In genomic region chr13:90280976-90281375, GRCm38 (mm10) we compare ENCODE assay signal across 26 mouse cellular contexts.
A peak's percentile ranks its signal among the peaks of the same experiment; 100 is the strongest.
DNase-seq lines count a peak whose midpoint lies in the region; ATAC-seq lines count a peak whose summit lies in the region.
"Had no signal": no experiment of that assay in that cellular context is flagged by ENCODE, and none has a peak within 500 bp of the region (broad histone marks: within the 10 kb centered on the region; RNA-seq: fewer than 3 reads in every experiment).

No protein-coding gene starts in this region.

- H3K27ac ChIP-seq in limb, embryonic 11.5 days (replicated peaks; ENCODE audit: low read depth, low read length), result no peak overlapping the region
- no peak overlapping the region for H3K27ac ChIP-seq in heart, embryonic 11.5 days (ENCODE audit: low read depth, low read length)
- H3K27ac ChIP-seq: forebrain, embryonic 10.5 days; forebrain, embryonic 13.5 days; gastrocnemius, adult 2 months; hindbrain, embryonic 14.5 days had no signal

- H3K27me3 ChIP-seq in limb, embryonic 11.5 days (ENCODE audit: control insufficient read depth, insufficient read depth, low read length), result no peaks in the 10 kb centered on the region
- H3K27me3 ChIP-seq in heart, embryonic 11.5 days (ENCODE audit: control insufficient read depth, insufficient read depth, low read length), result no peaks in the 10 kb centered on the region
- H3K27me3 ChIP-seq: forebrain, embryonic 13.5 days; heart, embryonic 12.5 days; heart, embryonic 15.5 days had no signal

- H3K4me2 ChIP-seq in limb, embryonic 11.5 days (ENCODE audit: low read depth, severe bottlenecking), result no peak overlapping the region
- no peak overlapping the region for H3K4me2 ChIP-seq in heart, embryonic 11.5 days
- H3K4me2 ChIP-seq: forebrain, embryonic 13.5 days; heart, embryonic 12.5 days; heart, embryonic 15.5 days; hindbrain, embryonic 14.5 days had no signal

- no peaks in the 10 kb centered on the region for H3K9me3 ChIP-seq in limb, embryonic 11.5 days (ENCODE audit: control insufficient read depth, low read length)
- H3K9me3 ChIP-seq in heart, embryonic 11.5 days (replicated peaks; ENCODE audit: control insufficient read depth, low read length), result no peaks in the 10 kb centered on the region
- H3K9me3 ChIP-seq: G1E; heart, embryonic 15.5 days had no signal

- peak; percentile 10 for DNase-seq in embryo, embryonic 11 days
- no peak for DNase-seq in embryo, embryonic 9.5 days (ENCODE audit: extremely low spot score)
- DNase-seq in forelimb bud, embryonic 11.5 days (ENCODE audit: low read depth, low spot score), result peak; percentile 64
- DNase-seq in limb, embryonic 11.5 days (ENCODE audit: low spot score), result peak; percentile 55
- DNase-seq in Muller cell, postnatal 12 days (ENCODE audit: inconsistent ontology term), result no peak
- DNase-seq: adrenal gland, postnatal 10 days; adrenal gland, postnatal 36 days; cerebellum, adult 11 months; cerebellum, adult 2 months; cerebellum, adult 9-11 months; cerebellum, postnatal 25 days; gastrocnemius, adult 2 months; gastrocnemius, postnatal 14 days; heart, adult 11 months; heart, postnatal 10 days; heart, postnatal 4 days had no signal

- no peak overlapping the region for H3K4me3 ChIP-seq in limb, embryonic 11.5 days (ENCODE audit: low read depth, low read length)
- no peak overlapping the region for H3K4me3 ChIP-seq in heart, embryonic 11.5 days (ENCODE audit: low read depth, low read length)
- H3K4me3 ChIP-seq: forebrain, embryonic 10.5 days; forebrain, embryonic 13.5 days; gastrocnemius, adult 2 months; heart, embryonic 12.5 days; heart, embryonic 15.5 days had no signal

- no peaks in the 10 kb centered on the region; the same call in 1 of the 2 replicates for H3K4me1 ChIP-seq in limb, embryonic 11.5 days (ENCODE audit: control insufficient read depth, insufficient read depth, low read length)
- H3K4me1 ChIP-seq in heart, embryonic 11.5 days (ENCODE audit: control insufficient read depth, insufficient read depth, low read length), result 0 out of 2 replicates have a peak, but pooled peaks cover 2% of the 10 kb centered on the region

- no peak for ATAC-seq in limb, embryonic 11.5 days (ENCODE audit: insufficient number of reproducible peaks, low FRiP score, low TSS enrichment, low read depth)
- ATAC-seq in heart, embryonic 11.5 days (replicated peaks; ENCODE audit: insufficient number of reproducible peaks, low FRiP score, low TSS enrichment), result no peak
- ATAC-seq: forebrain, embryonic 16.5 days; hindbrain, postnatal 0 days; intestine, postnatal 0 days had no signal

- no peaks in the 10 kb centered on the region for H3K36me3 ChIP-seq in limb, embryonic 11.5 days (ENCODE audit: control insufficient read depth, insufficient read depth, low read length)
- H3K36me3 ChIP-seq in heart, embryonic 11.5 days (ENCODE audit: control insufficient read depth, insufficient read depth, low read length), result no peaks in the 10 kb centered on the region
- H3K36me3 ChIP-seq: forebrain, embryonic 10.5 days; G1E; heart, embryonic 12.5 days; heart, embryonic 15.5 days had no signal

- no peak overlapping the region for H3K9ac ChIP-seq in limb, embryonic 11.5 days (ENCODE audit: low read length)
- H3K9ac ChIP-seq in heart, embryonic 11.5 days (ENCODE audit: low read depth, low read length), result no peak overlapping the region
- H3K9ac ChIP-seq: forebrain, embryonic 13.5 days; heart, embryonic 12.5 days; heart, embryonic 15.5 days; hindbrain, embryonic 14.5 days had no signal

Comparison
In these comparisons a context has a peak if more than half of its experiments do, and no peak if none do; other contexts are left out.
1. DNase-seq: peak in embryo, embryonic 11 days (single experiment), forelimb bud, embryonic 11.5 days (single experiment) and limb, embryonic 11.5 days (single experiment); none in embryo, embryonic 9.5 days (single experiment) and Muller cell, postnatal 12 days (single experiment).